Mouse (Mus musculus) embryo, embryonic 9.5 days (tissue): ENCODE measurements around the gene Dnase1l2.
"Not testable (repeated sequence)": the region's sequence is repeated elsewhere in the genome, so short reads cannot be mapped to it uniquely, and the experiment has no call there.

Experiments
- DNase-seq: peaks from one replicate; pipeline ENCODE4 v3.0.0-alpha.2; 2017; ENCODE audit errors: extremely low spot score

The Dnase1l2 gene

GRCm38 (mm10) chr17:24429201-24429983, 13.5 kb downstream of the Dnase1l2 start:
- DNase-seq, result no peak

- DNase-seq, result no peak
Measured at GRCm38 (mm10) chr17:24427170-24427557, 15.7 kb downstream of the Dnase1l2 start.

GRCm38 (mm10) chr17:24426471-24427169, 16.3 kb downstream of the Dnase1l2 start, which contains the start of gene Eci1:
Gene Eci1 (plus strand): TSS chr17:24426641.
- DNase-seq, result peak; percentile 96

- no peak for DNase-seq
Measured at GRCm38 (mm10) chr17:24425905-24426304, 17.0 kb downstream of the Dnase1l2 start.

- DNase-seq, result not testable (repeated sequence)
Measured at GRCm38 (mm10) chr17:24425326-24425725, 17.6 kb downstream of the Dnase1l2 start.

GRCm38 (mm10) chr17:24424489-24424888, 18.4 kb downstream of the Dnase1l2 start:
- no peak for DNase-seq

GRCm38 (mm10) chr17:24423114-24423513, 19.8 kb downstream of the Dnase1l2 start:
- DNase-seq, result no peak

- no peak for DNase-seq
Measured at GRCm38 (mm10) chr17:24416051-24416652, 26.8 kb downstream of the Dnase1l2 start.

- DNase-seq, result peak; percentile 12
Measured at GRCm38 (mm10) chr17:24415011-24415410, 27.9 kb downstream of the Dnase1l2 start.

- DNase-seq, result peak; percentile 100
Measured at GRCm38 (mm10) chr17:24414230-24414976, 28.5 kb downstream of the Dnase1l2 start, which contains the start of gene Rnps1. Gene Rnps1 (plus strand): TSS chr17:24414565.

GRCm38 (mm10) chr17:24413557-24414211, 29.2 kb downstream of the Dnase1l2 start:
- DNase-seq, result no peak

GRCm38 (mm10) chr17:24407116-24407803, 35.6 kb downstream of the Dnase1l2 start:
- no peak for DNase-seq

- no peak for DNase-seq
Measured at GRCm38 (mm10) chr17:24402371-24402770, 40.5 kb downstream of the Dnase1l2 start.

- DNase-seq, result no peak
Measured at GRCm38 (mm10) chr17:24394456-24394855, 48.4 kb downstream of the Dnase1l2 start.

GRCm38 (mm10) chr17:24393527-24393926, 49.4 kb downstream of the Dnase1l2 start:
- DNase-seq, result no peak

GRCm38 (mm10) chr17:24391149-24391548, 51.8 kb downstream of the Dnase1l2 start:
- no peak for DNase-seq
